Mouse (Mus musculus): Measurements from ENCODE around the gene Wwox.
A peak's percentile ranks its signal among the peaks of the same experiment; 100 is the strongest.

Wwox gene

GRCm38 (mm10) chr8:114439334-114440204 is at the start of gene Wwox:
Wwox (plus strand) TSS chr8:114439655.
- peak; percentile 100 for DNase-seq (ENCODE audit: low spot score in 2 of 2)

GRCm38 (mm10) chr8:114390465-114391254 is 48.8 kb upstream of the Wwox start:
- no peak for DNase-seq (ENCODE audit: low spot score in 2 of 2)

- no peak for DNase-seq (ENCODE audit: low spot score in 2 of 2)
These were observed 41.1 kb upstream of the Wwox start for GRCm38 (mm10) chr8:114398326-114398725.

DNA sequence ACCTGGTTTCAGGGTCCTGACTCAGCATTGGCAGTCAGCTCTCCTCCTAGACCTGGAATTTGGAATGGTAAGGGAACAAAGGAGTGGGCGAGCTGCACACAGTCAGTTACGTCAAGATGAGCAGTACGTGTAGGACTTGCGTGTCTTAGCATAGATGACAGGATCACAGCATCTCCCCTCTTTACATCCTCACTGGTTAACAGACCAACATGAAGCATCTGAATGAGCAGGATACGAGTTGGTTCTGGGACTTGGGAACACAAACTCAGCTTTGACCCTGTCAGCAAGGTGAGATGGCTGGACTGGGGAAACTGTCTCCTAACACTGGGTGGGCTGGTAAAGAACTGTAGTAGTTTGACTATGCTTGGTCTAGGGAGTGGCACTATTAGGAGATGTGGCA is 40.2 kb upstream of the Wwox start:
- no peak for DNase-seq (ENCODE audit: low spot score in 2 of 2)

DNA sequence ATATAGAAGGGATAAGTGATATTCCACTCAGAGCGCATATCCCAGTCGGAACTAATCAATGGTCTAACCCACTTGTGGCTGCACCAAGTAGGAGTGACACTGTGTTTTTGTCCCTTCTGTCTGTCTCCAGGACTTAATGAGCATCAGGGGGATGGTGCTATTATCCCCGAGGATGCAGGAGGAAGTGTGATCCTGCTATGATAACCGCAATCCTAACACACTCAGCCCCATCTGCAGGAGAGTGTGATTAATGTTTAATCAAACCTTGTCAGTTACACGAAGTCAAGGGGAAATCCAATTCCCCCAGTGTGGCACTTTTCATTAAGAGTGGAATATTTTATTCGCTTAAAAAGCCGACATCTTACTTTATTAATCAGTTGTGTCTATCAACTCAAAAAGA is 37.8 kb upstream of the Wwox start:
- no peak for DNase-seq (ENCODE audit: low spot score in 2 of 2)

DNA sequence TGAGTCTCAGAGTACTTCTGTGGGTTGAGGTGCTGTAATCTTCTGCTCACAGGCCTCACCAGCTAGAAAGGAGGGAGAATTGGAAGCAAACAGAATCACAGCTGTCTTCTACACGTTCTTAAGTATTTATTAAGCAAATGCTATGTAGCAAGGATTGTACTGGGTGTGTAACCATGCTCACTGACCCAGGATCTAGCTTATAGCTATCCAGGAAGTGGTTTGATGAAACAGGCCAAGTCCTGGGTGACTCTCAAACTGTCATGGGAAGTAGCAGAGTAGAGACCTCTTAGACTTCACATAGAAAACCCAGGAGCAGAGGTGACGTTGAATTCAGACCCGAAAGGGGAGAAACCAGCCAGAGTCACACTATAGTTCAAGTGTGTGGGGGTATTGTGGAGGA is 28.0 kb upstream of the Wwox start:
- no peak for DNase-seq (ENCODE audit: low spot score in 2 of 2)

DNA sequence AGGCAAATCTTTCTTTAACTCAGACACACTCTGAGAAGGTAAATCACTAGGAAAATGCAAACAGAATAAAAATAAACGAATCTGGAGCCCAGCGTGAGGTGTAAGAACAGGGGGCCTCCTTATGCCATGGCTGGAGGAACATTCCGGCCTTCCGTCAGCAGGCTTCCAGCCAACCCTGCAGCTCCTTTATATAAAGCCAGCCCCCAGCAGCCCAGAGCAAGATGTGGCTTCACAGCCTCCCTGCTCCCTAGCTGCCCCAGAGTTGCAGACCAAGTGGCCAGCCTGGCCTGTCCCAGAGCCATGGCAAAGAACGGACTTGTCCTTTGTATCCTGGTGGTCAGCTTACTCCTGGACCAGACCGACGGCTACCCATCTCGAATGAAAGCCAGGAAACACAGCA is 21.7 kb upstream of the Wwox start, which contains the start of gene Clec3a:
Clec3a (plus strand) TSS at position 301 of the 400 bp plus-strand sequence.
- no peak for DNase-seq (ENCODE audit: low spot score in 2 of 2)

- DNase-seq (ENCODE audit: low spot score in 2 of 2): no peak
These were observed 21.0 kb upstream of the Wwox start for GRCm38 (mm10) chr8:114418486-114418885.

GRCm38 (mm10) chr8:114418904-114419303 is 20.6 kb upstream of the Wwox start:
- DNase-seq (ENCODE audit: low spot score in 2 of 2): no peak

DNA sequence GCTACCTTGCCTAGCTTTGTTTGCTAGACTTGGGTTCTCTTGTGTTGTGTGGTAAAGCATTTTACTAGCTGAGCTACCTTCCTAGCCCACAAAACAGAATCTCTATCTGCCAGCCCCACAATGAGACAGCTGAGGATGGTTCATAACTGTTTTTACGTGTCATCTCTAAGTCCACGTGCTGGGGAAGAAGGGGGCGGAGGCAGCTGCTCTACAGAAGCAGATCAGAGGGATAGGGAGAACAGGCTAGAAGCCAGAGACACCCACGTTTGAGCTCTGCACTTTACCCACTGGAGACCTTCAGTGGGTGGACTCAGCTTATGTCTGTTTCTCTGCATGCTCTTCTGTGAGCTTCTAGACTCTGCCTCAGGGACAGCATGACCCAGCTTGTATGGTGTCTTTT is 17.9 kb upstream of the Wwox start:
- DNase-seq (ENCODE audit: low spot score in 2 of 2): no peak

GRCm38 (mm10) chr8:114438236-114438635 is 1.2 kb upstream of the Wwox start:
- DNase-seq (ENCODE audit: low spot score in 2 of 2): peak in 1 of 2 experiments; percentile 41

DNA sequence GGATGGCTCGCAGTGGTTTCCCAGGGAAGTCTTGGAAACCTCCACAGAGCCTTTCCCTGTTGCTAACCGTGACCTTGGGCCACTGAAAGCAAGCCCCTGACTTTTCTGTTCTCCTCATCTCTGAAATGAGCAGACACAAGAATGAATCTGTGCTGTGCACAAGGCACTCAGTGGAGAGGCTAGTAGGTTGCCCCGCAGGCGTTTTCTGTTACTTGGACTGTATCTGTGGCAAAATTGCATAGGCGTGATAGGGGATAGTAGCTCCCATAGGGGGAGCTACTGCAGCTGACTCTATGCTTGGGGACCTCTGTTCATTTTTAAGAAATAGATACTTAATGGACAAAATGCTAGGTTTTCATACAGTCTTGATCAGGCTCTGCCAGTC is 742 bp downstream of the Wwox start:
- no peak for DNase-seq (ENCODE audit: low spot score in 2 of 2)

GRCm38 (mm10) chr8:114441616-114442015 is 2.2 kb downstream of the Wwox start:
- DNase-seq (ENCODE audit: low spot score in 2 of 2): no peak

GRCm38 (mm10) chr8:114446884-114447283 is 7.4 kb downstream of the Wwox start:
- no peak for DNase-seq (ENCODE audit: low spot score in 2 of 2)

- no peak for DNase-seq (ENCODE audit: low spot score in 2 of 2)
These were observed 12.8 kb downstream of the Wwox start for GRCm38 (mm10) chr8:114452278-114452677.

- peak; percentile 23 to 39 for DNase-seq (ENCODE audit: low spot score in 2 of 2)
These were observed 13.3 kb downstream of the Wwox start for GRCm38 (mm10) chr8:114452781-114453221.

DNA sequence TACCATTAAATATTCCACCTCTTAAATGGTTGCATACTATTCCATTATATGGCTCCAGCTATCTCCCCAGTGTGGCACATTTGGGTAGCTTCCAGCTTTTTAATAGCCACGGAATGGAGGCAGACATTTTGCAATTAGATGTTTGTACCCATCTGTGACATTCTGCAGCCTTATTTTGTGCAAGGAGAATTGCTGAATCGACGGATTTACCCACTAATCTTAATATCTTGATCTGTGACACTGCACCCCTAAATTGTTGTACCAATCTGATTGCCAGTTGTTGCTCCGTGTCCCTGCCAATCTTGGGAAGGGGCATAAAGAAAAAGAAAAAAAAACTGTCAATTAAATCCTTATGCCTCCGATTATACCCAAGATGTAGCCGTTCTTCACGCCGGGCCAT is 15.8 kb downstream of the Wwox start:
- DNase-seq (ENCODE audit: low spot score in 2 of 2): no peak

GRCm38 (mm10) chr8:114455953-114456352 is 16.5 kb downstream of the Wwox start:
- no peak for DNase-seq (ENCODE audit: low spot score in 2 of 2)

GRCm38 (mm10) chr8:114458113-114458784 is 18.8 kb downstream of the Wwox start:
- DNase-seq (ENCODE audit: low spot score in 2 of 2): peak in 1 of 2 experiments; percentile 22

DNA sequence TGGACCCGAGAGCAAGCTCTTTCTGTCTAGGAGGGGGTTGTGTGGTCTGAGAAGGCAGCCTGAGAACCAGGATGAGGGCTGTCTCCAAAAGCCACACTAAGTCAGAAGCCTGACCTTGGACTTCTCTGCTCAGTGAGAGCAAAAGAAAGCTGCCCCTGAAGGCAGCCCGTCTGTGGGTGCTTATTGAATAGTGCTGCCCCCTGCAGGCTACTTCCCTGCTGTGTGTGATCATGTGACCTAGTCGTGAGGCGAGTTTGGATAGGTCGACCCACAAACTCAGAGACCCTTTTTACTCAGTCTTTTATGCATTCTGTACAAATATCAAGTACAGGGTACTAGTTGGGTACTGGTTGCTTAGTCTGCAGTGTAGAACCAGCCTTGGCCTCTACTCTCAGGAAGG is 21.1 kb downstream of the Wwox start:
- DNase-seq (ENCODE audit: low spot score in 2 of 2): no peak

DNA sequence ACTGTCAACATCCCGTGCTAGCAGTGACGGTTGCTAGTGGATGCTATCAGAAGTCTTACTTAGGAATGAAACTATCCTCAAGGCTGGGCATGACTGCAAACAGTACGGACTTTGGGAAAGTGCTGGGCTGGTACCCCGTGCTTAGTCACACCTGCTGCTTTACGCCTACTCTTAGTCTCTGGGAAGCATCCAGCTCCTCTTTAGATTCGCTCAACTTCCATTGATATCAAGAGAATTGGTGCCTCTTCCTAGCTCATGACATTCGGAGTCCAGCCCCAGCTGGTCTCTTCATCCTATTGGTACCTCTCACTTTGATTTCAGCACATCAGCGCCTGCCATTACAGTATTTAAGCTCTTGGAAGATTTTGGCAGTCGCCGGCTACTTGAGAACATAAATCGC is 23.1 kb downstream of the Wwox start:
- DNase-seq (ENCODE audit: low spot score in 2 of 2): no peak

- no peak for DNase-seq (ENCODE audit: low spot score in 2 of 2)
These were observed 23.9 kb downstream of the Wwox start for GRCm38 (mm10) chr8:114463305-114463704.
